Mouse (Mus musculus) heart, embryonic 13.5 days (tissue): ENCODE results near the gene Ptprn. TPM values are rescaled to one million over a fixed set of nuclear protein-coding genes. Genes with fewer than 3 reads are reported as not detected.
"Not testable (repeated sequence)": the region's sequence is repeated elsewhere in the genome, so short reads cannot be mapped to it uniquely, and the experiment has no call there.

Experiments used
- ATAC-seq: fragments of 200-750 bp; cut with Nextera tagmentation; 2 replicates; pipeline ENCODE4 v1.8.0; 2017; ENCODE audit warnings: moderate TSS enrichment; ENCODE audit not compliant: insufficient number of reproducible peaks, low FRiP score, low TSS enrichment; ENCODE audit errors: extremely low read depth
- H3K27ac ChIP-seq: fragments of 300-500 bp; sonication (generic); replicated peaks from 2 replicates; pipeline ENCODE4 v1.5.1; 2015; ENCODE audit warnings: moderate library complexity, mild to moderate bottlenecking, inconsistent platforms
- H3K27me3 ChIP-seq: fragments of 300-500 bp; sonication (generic); replicated peaks from 2 replicates; pipeline ENCODE4 v1.6.1; 2015; ENCODE audit warnings: mild to moderate bottlenecking, inconsistent platforms
- H3K36me3 ChIP-seq: fragments of 300-500 bp; sonication (generic); 2 replicates; pipeline ENCODE4 v1.6.1; 2015; ENCODE audit warnings: mild to moderate bottlenecking, inconsistent platforms
- H3K4me1 ChIP-seq: fragments of 300-500 bp; sonication (generic); 2 replicates; pipeline ENCODE4 v1.6.1; 2015; ENCODE audit warnings: inconsistent platforms
- H3K4me2 ChIP-seq: fragments of 300-500 bp; sonication (generic); 2 replicates; pipeline ENCODE4 v1.6.1; 2015; ENCODE audit warnings: inconsistent platforms, mild to moderate bottlenecking, moderate library complexity
- H3K4me3 ChIP-seq: fragments of 300-500 bp; sonication (generic); 2 replicates; pipeline ENCODE4 v1.5.1; 2015; ENCODE audit warnings: moderate library complexity, mild to moderate bottlenecking, inconsistent platforms
- H3K9ac ChIP-seq: fragments of 300-500 bp; sonication (generic); 2 replicates; pipeline ENCODE4 v1.6.1; 2015; ENCODE audit warnings: inconsistent platforms, mild to moderate bottlenecking, moderate library complexity
- H3K9me3 ChIP-seq: fragments of 300-500 bp; sonication (generic); 2 replicates; pipeline ENCODE4 v1.6.1; 2016; ENCODE audit warnings: inconsistent platforms
- WGBS: fragments of 180-500 bp; shearing (Covaris S2); methylation state at CpG from one replicate; pipeline ENCODE4 v1.1.7; 2015; ENCODE audit warnings: mixed read lengths; 5-methylcytosine and 5-hydroxymethylcytosine counted together
- polyA plus RNA-seq: library from polyadenylated mRNA; unstranded; fragments of >200 nt; fragmentation: Nextera tagmentation; extraction: Ambion mirVana; gene quantifications from 2 replicates; pipeline ENCODE4 v1.2.1, GENCODE M21; 2015

The Ptprn gene
- polyA plus RNA-seq, 1 experiment from 2014 or later, result 0.40 TPM

DNA sequence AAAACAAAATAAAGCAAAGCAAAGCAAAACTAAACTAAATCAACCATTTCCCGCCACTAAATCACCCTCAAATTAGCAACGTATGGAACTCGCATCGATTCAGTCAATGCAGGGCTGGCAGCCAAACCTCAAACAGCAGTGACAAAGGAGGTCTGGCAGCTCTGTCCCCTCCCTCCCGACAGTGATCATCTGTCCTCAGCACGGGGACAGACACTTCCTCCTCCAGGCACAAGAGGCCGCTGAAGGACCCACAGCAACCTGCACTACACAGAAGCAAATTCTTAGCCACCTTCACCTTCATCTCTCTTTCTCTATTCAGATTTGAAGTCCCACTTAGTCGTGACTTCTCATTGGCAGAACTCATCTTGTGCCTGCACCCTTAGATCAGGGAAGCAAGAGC is 29.7 kb downstream of the Ptprn start:
- ATAC-seq, result no peak
- peak overlapping the region; percentile 37 for H3K4me2 ChIP-seq
- H3K9me3 ChIP-seq, result no peaks in the 10 kb centered on the region
- peaks cover 4% of the 10 kb centered on the region for H3K36me3 ChIP-seq
- H3K4me1 ChIP-seq, result peaks cover 35% of the 10 kb centered on the region
- no peaks in the 10 kb centered on the region; the same call in 1 of the 2 replicates for H3K27me3 ChIP-seq
- under 1% methylated on average over 8 of the region's 8 CpGs for WGBS
- H3K9ac ChIP-seq, result no peak overlapping the region
- H3K4me3 ChIP-seq, result no peak overlapping the region
- peak overlapping the region; percentile 94; the same call in 1 of the 2 replicates for H3K27ac ChIP-seq

DNA sequence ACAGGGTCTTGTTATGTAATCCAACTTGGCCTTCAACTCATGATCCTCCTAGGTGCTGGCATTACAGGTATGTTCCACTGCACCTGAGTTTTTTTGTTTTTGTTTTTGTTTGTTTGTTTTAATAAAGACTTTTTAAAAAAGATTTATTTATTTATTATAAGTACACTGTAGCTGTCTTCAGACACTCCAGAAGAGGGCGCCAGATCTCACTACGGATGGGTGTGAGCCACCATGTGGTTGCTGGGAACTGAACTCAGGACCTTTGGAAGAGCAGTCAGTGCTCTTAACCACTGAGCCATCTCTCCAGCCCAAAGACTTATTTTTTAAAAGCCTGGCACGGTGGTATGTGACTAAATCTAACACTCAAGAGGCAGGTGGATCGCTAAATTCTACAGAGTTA is 31.8 kb downstream of the Ptprn start:
- H3K4me2 ChIP-seq, H3K4me3 ChIP-seq, H3K9me3 ChIP-seq, H3K27ac ChIP-seq, H3K36me3 ChIP-seq, H3K9ac ChIP-seq, H3K27me3 ChIP-seq, ATAC-seq: not testable (repeated sequence)
- H3K4me1 ChIP-seq, result peaks cover 36% of the 10 kb centered on the region
- WGBS, result 61% methylated on average over 4 of the region's 4 CpGs

GRCm38 (mm10) chr1:75231664-75232152 is 32.6 kb downstream of the Ptprn start, which contains the start of gene A630095N17Rik:
Gene A630095N17Rik, minus strand, starts transcription at chr1:75232102.
- Histone ChIP-seq H3K4me2 (no peak within 1 kb of the TSS), H3K9me3 (no peaks in the 10 kb centered on the region), H3K27ac (no peak within 1 kb of the TSS), H3K4me3 (no peak within 1 kb of the TSS), H3K27me3 (no peaks in the 10 kb centered on the region; the same call in 1 of the 2 replicates), H3K36me3 (no peaks in the 10 kb centered on the region), H3K4me1 (peaks cover 36% of the 10 kb centered on the region), H3K9ac (no peak within 1 kb of the TSS)
- 66% methylated on average over 5 of the region's 5 CpGs for WGBS
- no peak for ATAC-seq

DNA sequence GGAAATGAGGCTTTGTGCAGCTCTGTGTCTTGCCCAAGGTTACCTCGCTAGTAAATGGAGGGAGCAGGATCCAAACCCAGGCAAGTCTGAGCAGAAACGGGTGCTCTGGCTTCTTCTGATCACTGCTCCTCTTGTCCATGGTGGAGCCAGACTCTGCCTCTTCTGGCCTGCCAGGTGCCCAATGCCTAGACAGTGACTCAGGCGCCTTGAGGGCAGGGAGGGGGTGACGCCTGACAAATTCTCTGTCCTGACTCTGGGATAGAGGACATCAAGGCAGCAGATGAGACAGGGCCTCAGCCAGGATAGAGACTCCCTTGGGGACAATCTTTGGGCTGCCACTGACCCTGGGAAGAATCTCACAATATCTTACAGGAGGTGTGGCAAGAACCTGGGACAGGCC is 33.1 kb downstream of the Ptprn start:
- Histone ChIP-seq H3K4me2 (no peak overlapping the region), H3K9me3 (no peaks in the 10 kb centered on the region), H3K36me3 (no peaks in the 10 kb centered on the region), H3K4me1 (peaks cover 40% of the 10 kb centered on the region), H3K9ac (no peak overlapping the region), H3K27me3 (no peaks in the 10 kb centered on the region; the same call in 1 of the 2 replicates), H3K4me3 (no peak overlapping the region), H3K27ac (no peak overlapping the region)
- ATAC-seq, result no peak
- 73% methylated on average over 4 of the region's 4 CpGs for WGBS

DNA sequence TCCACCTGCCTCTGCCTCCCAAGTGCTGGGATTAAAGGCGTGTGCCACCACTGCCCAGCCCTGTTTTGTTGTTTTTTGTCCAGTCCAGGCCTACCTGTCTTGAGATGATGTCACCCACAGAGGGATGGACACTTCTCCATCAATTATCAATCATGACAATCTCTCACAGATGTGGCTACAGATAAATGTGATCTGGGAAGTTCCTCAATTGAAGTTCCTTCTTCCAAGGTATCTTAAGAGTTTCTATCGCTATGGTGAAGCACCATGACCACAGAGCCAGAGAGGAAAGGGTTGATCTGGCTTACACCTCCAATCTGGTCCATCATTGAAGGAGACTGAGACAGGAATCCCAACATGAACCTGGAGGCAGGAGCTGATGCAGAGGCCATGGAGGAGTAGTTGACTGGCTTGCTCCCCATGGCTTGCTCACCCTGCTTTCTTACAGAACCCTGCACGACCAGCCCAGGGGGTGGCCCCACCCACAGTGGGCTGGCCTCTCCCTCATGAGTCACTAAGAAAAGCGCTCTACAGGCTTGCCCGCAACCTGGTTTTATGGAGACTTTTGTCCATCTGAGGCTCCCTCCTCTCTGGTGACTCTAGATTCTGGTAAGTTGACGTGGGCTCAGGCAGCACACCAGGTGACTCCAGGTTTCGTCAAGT is 33.8 kb downstream of the Ptprn start:
- WGBS, result 64% methylated on average over 7 of the region's 7 CpGs
- Histone ChIP-seq H3K4me1 (peaks cover 40% of the 10 kb centered on the region), H3K27me3 (no peaks in the 10 kb centered on the region; the same call in 1 of the 2 replicates), H3K4me3 (no peak overlapping the region), H3K4me2 (no peak overlapping the region), H3K36me3 (no peaks in the 10 kb centered on the region), H3K27ac (no peak overlapping the region), H3K9me3 (no peaks in the 10 kb centered on the region), H3K9ac (no peak overlapping the region)
- ATAC-seq, result no peak

GRCm38 (mm10) chr1:75229158-75229557 is 35.1 kb downstream of the Ptprn start:
- no peak overlapping the region for H3K4me3 ChIP-seq
- 52% methylated on average over 4 of the region's 4 CpGs for WGBS
- no peak for ATAC-seq
- H3K4me1 ChIP-seq, result peaks cover 32% of the 10 kb centered on the region
- no peaks in the 10 kb centered on the region for H3K36me3 ChIP-seq
- H3K27me3 ChIP-seq, result peaks cover 3% of the 10 kb centered on the region
- no peak overlapping the region for H3K4me2 ChIP-seq
- H3K27ac ChIP-seq, result no peak overlapping the region
- H3K9ac ChIP-seq, result no peak overlapping the region
- no peaks in the 10 kb centered on the region for H3K9me3 ChIP-seq

- ATAC-seq, result no peak
- Histone ChIP-seq H3K4me1 (peaks cover 30% of the 10 kb centered on the region), H3K9me3 (no peaks in the 10 kb centered on the region), H3K27me3 (peaks cover 4% of the 10 kb centered on the region), H3K9ac (no peak overlapping the region), H3K27ac (no peak overlapping the region), H3K36me3 (no peaks in the 10 kb centered on the region), H3K4me2 (no peak overlapping the region), H3K4me3 (no peak overlapping the region)
- WGBS, result 48% methylated on average over 1 of the region's 1 CpGs
Measured at GRCm38 (mm10) chr1:75227653-75228052, 36.6 kb downstream of the Ptprn start.

GRCm38 (mm10) chr1:75226138-75226537 is 38.2 kb downstream of the Ptprn start:
- Histone ChIP-seq H3K4me2 (no peak overlapping the region), H3K27ac (no peak overlapping the region), H3K4me3 (no peak overlapping the region), H3K4me1 (peaks cover 30% of the 10 kb centered on the region), H3K27me3 (peaks cover 19% of the 10 kb centered on the region), H3K36me3 (no peaks in the 10 kb centered on the region), H3K9ac (no peak overlapping the region), H3K9me3 (no peaks in the 10 kb centered on the region)
- WGBS, result 52% methylated on average over 2 of the region's 2 CpGs
- no peak for ATAC-seq

- ATAC-seq, result no peak
- Histone ChIP-seq H3K27ac (no peak overlapping the region), H3K36me3 (no peaks in the 10 kb centered on the region), H3K4me1 (peaks cover 30% of the 10 kb centered on the region), H3K4me3 (no peak overlapping the region), H3K27me3 (peaks cover 26% of the 10 kb centered on the region), H3K9ac (no peak overlapping the region), H3K9me3 (no peaks in the 10 kb centered on the region), H3K4me2 (no peak overlapping the region)
- 39% methylated on average over 3 of the region's 3 CpGs for WGBS
Measured at GRCm38 (mm10) chr1:75225473-75225872, 38.8 kb downstream of the Ptprn start.

- no peak for ATAC-seq
- WGBS, result 52% methylated on average over 6 of the region's 6 CpGs
- no peaks in the 10 kb centered on the region for H3K36me3 ChIP-seq
Measured at GRCm38 (mm10) chr1:75223532-75223931, 40.8 kb downstream of the Ptprn start.

DNA sequence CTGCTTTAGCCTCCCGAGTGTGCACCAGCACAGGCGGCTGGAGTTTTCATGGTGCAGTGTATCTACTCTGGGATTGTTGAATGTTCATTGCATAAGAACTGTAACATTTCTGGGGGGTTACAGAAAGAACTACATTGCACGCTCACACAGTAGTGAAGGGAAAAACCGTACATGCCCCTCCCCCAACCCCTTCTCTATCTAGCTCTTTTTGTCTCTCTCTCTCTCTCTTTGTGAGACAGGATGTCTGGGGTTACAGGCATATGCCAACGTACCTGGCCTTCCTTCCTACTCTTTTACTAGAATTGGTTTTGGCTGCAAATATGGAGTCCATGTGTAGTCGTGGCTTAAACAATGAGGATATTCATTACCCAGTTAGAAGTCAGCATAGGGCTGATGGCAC is 41.4 kb downstream of the Ptprn start:
- H3K9ac ChIP-seq, result no peak overlapping the region
- no peaks in the 10 kb centered on the region for H3K9me3 ChIP-seq
- no peak overlapping the region for H3K4me3 ChIP-seq
- peaks cover 50% of the 10 kb centered on the region for H3K27me3 ChIP-seq
- peaks cover 44% of the 10 kb centered on the region for H3K4me1 ChIP-seq
- no peak overlapping the region for H3K27ac ChIP-seq
- H3K4me2 ChIP-seq, result no peak overlapping the region
- ATAC-seq, result no peak
- no peaks in the 10 kb centered on the region for H3K36me3 ChIP-seq
- WGBS, result 65% methylated on average over 6 of the region's 6 CpGs

More at GRCm38 (mm10) chr1:75223532-75223931, 40.8 kb downstream of the Ptprn start:
- Histone ChIP-seq H3K4me1 (peaks cover 39% of the 10 kb centered on the region), H3K27ac (no peak overlapping the region), H3K27me3 (peaks cover 44% of the 10 kb centered on the region), H3K9me3 (no peaks in the 10 kb centered on the region), H3K4me3 (no peak overlapping the region), H3K9ac (no peak overlapping the region), H3K4me2 (no peak overlapping the region)

DNA sequence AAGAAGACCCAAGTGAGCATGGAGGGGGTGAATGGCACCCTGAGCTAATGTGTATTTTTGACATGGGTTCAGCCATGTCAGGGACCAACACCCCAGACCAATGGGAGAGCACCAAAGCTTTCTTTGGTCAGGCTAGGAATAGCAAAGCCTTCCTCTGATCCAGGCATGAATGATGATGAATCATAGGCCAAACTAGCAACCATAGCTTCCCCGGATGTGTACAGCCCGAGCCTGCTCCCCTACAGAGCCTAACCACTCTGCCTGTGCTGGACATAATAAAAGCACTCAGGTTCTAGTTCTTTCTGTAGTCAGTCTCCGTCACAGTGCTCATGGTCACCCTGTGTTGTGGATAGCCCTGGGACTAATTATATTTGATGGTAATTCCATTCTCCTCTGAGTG is 42.8 kb downstream of the Ptprn start:
- peaks cover 64% of the 10 kb centered on the region for H3K27me3 ChIP-seq
- no peak overlapping the region for H3K27ac ChIP-seq
- H3K4me3 ChIP-seq, result no peak overlapping the region
- H3K4me1 ChIP-seq, result peaks cover 38% of the 10 kb centered on the region
- H3K36me3 ChIP-seq, result no peaks in the 10 kb centered on the region
- no peak overlapping the region for H3K4me2 ChIP-seq
- WGBS, result 75% methylated on average over 3 of the region's 3 CpGs
- no peak for ATAC-seq
- no peaks in the 10 kb centered on the region for H3K9me3 ChIP-seq
- no peak overlapping the region for H3K9ac ChIP-seq
